Mouse (Mus musculus) stomach, embryonic 14.5 days (tissue): ENCODE data around the gene Isoc2a. TPM values are rescaled to one million over a fixed set of nuclear protein-coding genes. Genes with fewer than 3 reads are reported as not detected.

Source experiments
- ATAC-seq: fragments of 200-750 bp; cut with Nextera tagmentation; 2 replicates; pipeline ENCODE4 v1.8.0; 2017; ENCODE audit warnings: low read depth, moderate TSS enrichment; ENCODE audit not compliant: insufficient number of reproducible peaks, insufficient read depth, low FRiP score
- H3K27ac ChIP-seq: fragments of 300-500 bp; sonication (generic); 2 replicates; pipeline ENCODE4 v1.5.1; 2014; ENCODE audit warnings: mild to moderate bottlenecking, low read length, moderate library complexity, mixed read lengths
- H3K27me3 ChIP-seq: fragments of 300-500 bp; sonication (generic); 2 replicates; pipeline ENCODE4 v1.6.1; 2014; ENCODE audit warnings: low read length, control low read depth, mixed read lengths; ENCODE audit not compliant: control insufficient read depth, insufficient read depth
- H3K36me3 ChIP-seq: fragments of 300-500 bp; sonication (generic); 2 replicates; pipeline ENCODE4 v1.6.1; 2014; ENCODE audit warnings: mild to moderate bottlenecking, control low read depth, low read length, moderate library complexity, mixed read lengths; ENCODE audit not compliant: control insufficient read depth, insufficient read depth
- H3K4me1 ChIP-seq: fragments of 300-500 bp; sonication (generic); 2 replicates; pipeline ENCODE4 v1.6.1; 2014; ENCODE audit warnings: low read length, control low read depth, mixed read lengths; ENCODE audit not compliant: control insufficient read depth, insufficient read depth
- H3K4me2 ChIP-seq: fragments of 300-500 bp; sonication (generic); replicated peaks from 2 replicates; pipeline ENCODE4 v1.6.1; 2014; ENCODE audit warnings: low read depth, low read length, control low read depth
- H3K4me3 ChIP-seq: fragments of 300-500 bp; sonication (generic); 2 replicates; pipeline ENCODE4 v1.5.1; 2014; ENCODE audit warnings: low read depth, low read length, control low read depth
- H3K9ac ChIP-seq: fragments of 300-500 bp; sonication (generic); replicated peaks from 2 replicates; pipeline ENCODE4 v1.6.1; 2014; ENCODE audit warnings: low read depth, mild to moderate bottlenecking, control low read depth, low read length, moderate library complexity, mixed read lengths
- H3K9me3 ChIP-seq: fragments of 300-500 bp; sonication (generic); 2 replicates; pipeline ENCODE4 v1.6.1; 2016; ENCODE audit warnings: low read depth, low read length, control low read depth; ENCODE audit not compliant: control insufficient read depth
- WGBS: fragments of 180-500 bp; shearing (Covaris S2); extraction: QIAGEN DNeasy Blood & Tissue Kit; methylation state at CpG from one replicate; pipeline ENCODE4 v1.1.7; 2014; 5-methylcytosine and 5-hydroxymethylcytosine counted together
- polyA plus RNA-seq: library from polyadenylated mRNA; unstranded; fragments of >200 nt; fragmentation: Nextera tagmentation; extraction: Ambion mirVana; gene quantifications from 2 replicates; pipeline ENCODE4 v1.2.1, GENCODE M21; 2014

Gene Isoc2a
- polyA plus RNA-seq, 1 experiment from 2014 or later: 0.98 TPM

- Histone ChIP-seq H3K4me2 (peak overlapping the region; percentile 46), H3K4me3 (peak overlapping the region; percentile 22; the same call in 1 of the 2 replicates), H3K9me3 (peaks cover 3% of the 10 kb centered on the region; the same call in 1 of the 2 replicates), H3K9ac (no peak overlapping the region), H3K36me3 (no peaks in the 10 kb centered on the region), H3K27me3 (no peaks in the 10 kb centered on the region), H3K4me1 (no peaks in the 10 kb centered on the region), H3K27ac (no peak overlapping the region)
- WGBS: 35% methylated on average over 11 of the region's 11 CpGs
- no peak for ATAC-seq
These were observed 23.5 kb downstream of the Isoc2a start for GRCm38 (mm10) chr7:4900523-4900851.

DNA sequence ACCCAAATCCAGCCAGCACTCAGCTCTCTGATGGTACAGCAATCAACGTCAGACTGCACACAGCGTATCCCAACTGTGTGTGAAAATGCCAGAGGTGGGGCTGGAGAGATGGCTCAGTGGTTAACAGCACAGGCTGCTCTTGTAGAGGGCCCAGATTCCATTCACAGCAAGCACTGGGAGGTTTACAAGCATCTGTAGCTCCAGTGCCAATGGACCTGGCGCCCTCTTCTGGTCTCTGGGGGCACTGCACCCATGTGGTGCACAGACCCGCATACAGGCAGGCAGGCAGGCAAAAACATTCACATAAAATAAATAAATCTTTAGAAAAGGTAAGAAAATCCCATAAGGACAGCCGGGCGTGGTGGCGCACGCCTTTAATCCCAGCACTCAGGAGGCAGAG, 24.2 kb downstream of the Isoc2a start:
- no peaks in the 10 kb centered on the region for H3K36me3 ChIP-seq
- no peak overlapping the region for H3K4me3 ChIP-seq
- WGBS: 51% methylated on average over 8 of the region's 8 CpGs
- no peaks in the 10 kb centered on the region for H3K4me1 ChIP-seq
- H3K27ac ChIP-seq: no peak overlapping the region
- ATAC-seq: 0 out of 2 replicates have a peak, but pooled peaks have one; percentile 31
- no peak overlapping the region for H3K4me2 ChIP-seq
- H3K27me3 ChIP-seq: no peaks in the 10 kb centered on the region
- peaks cover 3% of the 10 kb centered on the region; the same call in 1 of the 2 replicates for H3K9me3 ChIP-seq
- H3K9ac ChIP-seq: no peak overlapping the region

DNA sequence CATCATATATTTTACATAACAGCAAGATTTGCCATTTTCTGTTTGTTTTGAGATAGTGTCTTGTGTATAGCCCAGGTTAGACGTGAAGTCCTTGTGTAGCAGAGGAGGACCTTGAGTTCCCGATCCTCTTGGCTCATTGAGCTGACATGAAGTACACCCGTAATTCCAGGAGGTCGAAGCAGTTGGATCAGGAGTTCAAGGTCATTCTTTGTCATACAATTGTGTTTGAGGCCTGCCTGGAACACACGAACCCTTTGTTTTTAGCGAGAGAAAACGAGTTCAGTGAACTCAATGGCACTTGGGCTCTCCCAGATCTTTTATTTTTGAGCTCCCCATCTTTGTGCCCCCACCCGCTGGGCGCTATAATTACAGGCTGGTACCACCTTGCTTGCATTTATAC, 25.5 kb downstream of the Isoc2a start:
- no peaks in the 10 kb centered on the region for H3K27me3 ChIP-seq
- WGBS: 77% methylated on average over 9 of the region's 9 CpGs
- ATAC-seq: no peak

DNA sequence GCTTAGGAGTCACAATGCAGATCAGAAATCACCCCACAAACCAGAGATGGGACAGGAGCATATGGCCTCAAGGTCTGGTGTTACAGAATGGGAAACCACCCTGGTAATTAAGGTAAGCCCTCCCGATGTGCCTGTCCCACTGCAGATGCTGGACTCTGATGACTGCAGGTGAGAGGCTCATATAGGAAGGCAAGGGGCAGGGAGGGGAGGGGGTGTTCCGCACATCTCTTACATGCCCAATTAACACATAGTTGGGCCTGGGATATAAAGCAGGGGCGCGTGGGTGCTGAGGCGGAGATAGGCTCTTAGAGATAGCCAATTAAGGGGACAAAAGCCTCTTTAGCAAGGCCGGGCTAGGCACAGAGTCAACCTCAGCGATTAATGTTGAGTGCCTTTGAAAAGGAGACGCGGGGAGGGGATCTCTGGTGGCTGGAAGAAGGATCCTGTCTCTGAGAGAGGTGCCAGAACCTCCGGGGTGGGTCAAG, 29.6 kb downstream of the Isoc2a start, which contains the start of gene Gm36210:
Gene Gm36210 (minus strand): TSS at position 51 of the 485 bp plus-strand sequence.
- Histone ChIP-seq H3K27ac (no peak within 1 kb of the TSS), H3K4me2 (no peak within 1 kb of the TSS), H3K36me3 (no peaks in the 10 kb centered on the region), H3K9ac (no peak within 1 kb of the TSS), H3K4me1 (no peaks in the 10 kb centered on the region), H3K27me3 (no peaks in the 10 kb centered on the region), H3K4me3 (no peak within 1 kb of the TSS), H3K9me3 (no peaks in the 10 kb centered on the region; the same call in 1 of the 2 replicates)
- no peak for ATAC-seq
- 71% methylated on average over 10 of the region's 10 CpGs for WGBS

More for the DNA sequence above, 25.5 kb downstream of the Isoc2a start:
- Histone ChIP-seq H3K27ac (no peak overlapping the region), H3K4me2 (no peak overlapping the region), H3K9ac (no peak overlapping the region), H3K36me3 (no peaks in the 10 kb centered on the region), H3K9me3 (peaks cover 3% of the 10 kb centered on the region; the same call in 1 of the 2 replicates), H3K4me3 (no peak overlapping the region), H3K4me1 (no peaks in the 10 kb centered on the region)

- Histone ChIP-seq H3K9ac (no peak overlapping the region), H3K36me3 (no peaks in the 10 kb centered on the region), H3K27ac (0 out of 2 replicates have a peak overlapping the region, but pooled peaks have one; percentile 10), H3K9me3 (no peaks in the 10 kb centered on the region), H3K27me3 (no peaks in the 10 kb centered on the region), H3K4me3 (no peak overlapping the region), H3K4me1 (peaks cover 6% of the 10 kb centered on the region; the same call in 1 of the 2 replicates), H3K4me2 (no peak overlapping the region)
- ATAC-seq: no peak
- 29% methylated on average over 9 of the region's 9 CpGs for WGBS
These were observed 34.6 kb downstream of the Isoc2a start for GRCm38 (mm10) chr7:4911561-4911960.

GRCm38 (mm10) chr7:4912248-4912647, 35.3 kb downstream of the Isoc2a start:
- no peak overlapping the region for H3K27ac ChIP-seq
- no peaks in the 10 kb centered on the region for H3K36me3 ChIP-seq
- H3K4me1 ChIP-seq: peaks cover 8% of the 10 kb centered on the region; the same call in 1 of the 2 replicates
- WGBS: 66% methylated on average over 5 of the region's 5 CpGs
- H3K27me3 ChIP-seq: no peaks in the 10 kb centered on the region
- no peak overlapping the region for H3K4me2 ChIP-seq
- H3K4me3 ChIP-seq: no peak overlapping the region
- no peak overlapping the region for H3K9ac ChIP-seq
- no peaks in the 10 kb centered on the region for H3K9me3 ChIP-seq
- no peak for ATAC-seq

DNA sequence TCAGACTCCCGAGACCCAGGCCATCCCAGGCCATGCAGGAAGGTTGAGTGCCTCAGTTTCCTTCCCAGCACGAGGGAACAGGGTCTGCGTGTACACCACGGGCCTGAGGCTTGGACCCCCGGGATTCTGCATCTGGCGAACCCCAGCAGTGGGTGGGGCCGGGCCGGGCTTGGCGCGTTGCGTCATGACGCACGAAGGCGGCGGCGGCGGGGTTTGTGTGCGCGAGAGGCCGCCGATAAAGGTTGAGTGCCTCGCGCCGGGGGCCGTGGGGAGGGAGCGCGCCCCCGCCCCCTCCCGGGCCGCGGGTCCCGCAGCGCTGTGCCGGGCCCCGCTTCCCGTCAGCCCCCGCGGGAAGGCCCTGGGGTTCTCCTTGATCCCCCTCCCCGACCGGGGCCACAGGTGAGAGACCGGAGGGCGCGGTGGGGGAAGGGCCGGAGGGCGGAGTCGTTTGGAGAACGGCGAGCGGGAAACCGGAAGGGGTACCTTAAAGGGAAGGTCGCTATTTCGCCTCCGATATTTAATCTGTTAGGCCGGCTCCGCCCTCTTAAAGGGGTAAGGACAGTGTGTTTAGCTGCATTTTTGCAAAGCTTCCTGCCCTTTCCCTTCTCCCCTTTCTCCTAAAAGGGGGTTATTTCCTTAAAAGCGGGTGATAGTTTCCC, 38.2 kb downstream of the Isoc2a start, which contains the start of gene Zfp628:
Gene Zfp628 (plus strand): TSS at position 211 of the 659 bp plus-strand sequence.
- peaks cover 15% of the 10 kb centered on the region; the same call in 1 of the 2 replicates for H3K36me3 ChIP-seq
- WGBS: under 1% methylated on average over 54 of the region's 56 CpGs
- peaks cover 8% of the 10 kb centered on the region; the same call in 1 of the 2 replicates for H3K4me1 ChIP-seq
- H3K9me3 ChIP-seq: no peaks in the 10 kb centered on the region
- ATAC-seq: peak; percentile 89
- H3K27ac ChIP-seq: peak within 1 kb of the TSS; percentile 93
- peak within 1 kb of the TSS; percentile 54 for H3K4me2 ChIP-seq
- H3K9ac ChIP-seq: peak within 1 kb of the TSS; percentile 72
- no peaks in the 10 kb centered on the region for H3K27me3 ChIP-seq
- H3K4me3 ChIP-seq: peak within 1 kb of the TSS; percentile 56

DNA sequence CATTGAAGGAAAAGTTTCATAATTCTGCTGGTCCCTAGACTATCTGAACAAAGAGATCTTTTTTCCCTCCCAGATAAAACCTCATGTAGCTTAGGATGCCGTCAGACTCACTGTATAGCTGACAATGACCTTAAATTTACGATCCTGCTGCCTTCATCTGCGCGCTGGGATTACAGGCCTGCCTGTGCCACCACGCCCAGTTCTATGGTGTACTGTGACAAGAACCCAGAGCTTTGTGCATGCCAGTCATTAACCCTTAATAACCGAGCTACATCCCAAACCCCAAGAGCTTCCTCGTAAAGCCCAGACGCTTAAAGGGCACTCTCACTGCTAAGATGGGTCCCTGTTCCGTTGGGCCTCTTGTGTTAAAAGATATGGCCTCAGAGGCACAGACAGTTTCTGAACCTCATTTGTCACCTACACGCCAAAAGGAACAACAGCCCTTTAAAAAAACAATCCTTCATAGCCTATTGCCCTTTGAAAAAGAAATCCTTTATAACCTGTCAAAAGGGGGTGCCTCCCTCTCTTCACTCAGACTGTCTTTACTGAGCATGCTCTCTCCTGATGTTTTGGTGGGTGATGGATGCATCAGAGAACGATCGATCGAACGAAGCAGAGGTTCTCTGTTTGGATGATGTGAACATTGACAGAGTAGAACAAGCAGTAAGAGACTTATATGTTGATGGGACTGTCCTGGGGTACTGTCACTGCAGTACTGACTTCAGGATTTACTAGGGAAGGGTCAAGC, 38.9 kb downstream of the Isoc2a start:
- Histone ChIP-seq H3K36me3 (peaks cover 19% of the 10 kb centered on the region), H3K9ac (peak overlapping the region; percentile 72), H3K4me1 (peaks cover 8% of the 10 kb centered on the region; the same call in 1 of the 2 replicates), H3K4me3 (peak overlapping the region; percentile 56), H3K4me2 (peak overlapping the region; percentile 54), H3K27ac (peak overlapping the region; percentile 93), H3K27me3 (no peaks in the 10 kb centered on the region), H3K9me3 (no peaks in the 10 kb centered on the region)
- ATAC-seq: peak; percentile 44; the same call in 1 of the 2 replicates
- 8% methylated on average over 14 of the region's 14 CpGs for WGBS
